Mouse (Mus musculus) urinary bladder, postnatal 10 days (tissue): ENCODE data around the gene Ctdnep1.

ENCODE experiments used
- DNase-seq: peaks from one replicate; pipeline ENCODE4 v3.0.0; 2022; ENCODE audit warnings: low spot score

The Ctdnep1 gene

DNA sequence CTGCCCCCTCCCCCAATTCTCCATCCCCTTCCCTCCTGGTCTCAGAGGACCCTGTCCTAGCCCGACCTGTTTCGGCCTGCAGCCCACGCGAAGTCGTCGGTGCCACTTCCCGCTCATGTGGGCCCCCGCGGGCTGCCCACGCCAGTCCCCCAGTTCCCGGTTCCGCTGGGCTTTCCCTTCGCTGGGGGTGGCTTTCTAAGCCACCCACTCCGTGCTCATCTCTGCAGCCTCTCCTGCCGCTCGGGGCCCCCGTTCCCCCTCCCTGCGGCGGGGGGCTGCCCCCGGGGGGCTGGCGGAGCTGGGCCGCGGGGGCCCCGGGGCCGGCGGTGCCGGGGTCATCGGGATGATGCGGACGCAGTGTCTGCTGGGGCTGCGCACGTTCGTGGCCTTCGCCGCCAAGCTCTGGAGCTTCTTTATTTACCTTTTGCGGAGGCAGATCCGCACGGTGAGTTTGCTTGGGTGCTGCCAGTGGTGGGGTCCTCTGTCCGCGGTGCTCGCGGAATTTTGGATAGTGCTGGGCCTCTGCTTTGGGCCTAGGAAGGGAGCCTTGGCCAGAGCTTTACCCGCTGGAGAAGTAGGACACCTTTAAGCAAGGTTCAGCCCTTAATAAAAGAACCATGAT is at the start of gene Ctdnep1:
Gene Ctdnep1 (plus strand): TSS at position 16 of the 622 bp plus-strand sequence.
- no peak for DNase-seq

- no peak for DNase-seq
Observed at GRCm38 (mm10) chr11:69931769-69932168, 49.2 kb upstream of the Ctdnep1 start.

DNA sequence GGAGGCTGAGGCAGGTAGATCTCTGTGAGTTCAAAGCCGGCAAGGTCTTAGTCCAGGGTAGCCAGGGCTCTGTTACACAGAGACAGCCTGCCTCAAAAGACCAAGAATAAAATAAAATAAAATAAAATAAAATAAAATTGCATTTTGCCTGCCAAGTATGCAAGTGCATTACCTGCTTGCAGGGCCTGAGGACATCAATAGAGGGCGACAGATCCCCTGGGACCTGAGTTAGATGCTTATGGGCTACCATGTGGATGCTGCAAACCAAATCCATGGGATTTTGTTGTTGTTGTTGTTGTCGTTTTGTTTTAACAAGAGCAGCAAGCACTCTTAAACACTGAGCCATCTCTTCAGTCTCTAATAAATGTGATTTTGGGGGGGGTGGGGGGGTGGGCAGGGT is 48.7 kb upstream of the Ctdnep1 start:
- DNase-seq, result no peak

- DNase-seq, result no peak
Observed at GRCm38 (mm10) chr11:69933066-69933465, 47.9 kb upstream of the Ctdnep1 start.

- peak; percentile 86 for DNase-seq
Observed at GRCm38 (mm10) chr11:69934169-69934568, 46.8 kb upstream of the Ctdnep1 start.

DNA sequence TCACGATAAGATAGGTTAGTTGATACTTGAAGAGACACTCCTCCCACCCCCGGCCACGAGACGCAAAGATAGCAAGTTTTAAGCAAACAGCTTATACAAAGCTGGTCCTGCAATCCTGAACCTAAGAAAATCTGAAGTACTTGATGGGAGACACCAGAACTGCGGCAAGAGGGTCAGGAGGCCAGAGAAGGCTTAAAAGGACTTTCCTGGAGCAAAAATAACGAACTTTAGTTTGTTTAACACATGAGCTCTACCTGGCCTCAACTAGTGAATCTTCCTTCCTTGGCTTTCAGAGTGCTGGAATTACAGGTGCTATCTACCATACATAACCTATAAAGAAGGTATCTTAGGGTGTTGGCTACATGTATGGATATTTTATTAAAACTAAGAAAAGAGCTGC is 46.3 kb upstream of the Ctdnep1 start:
- no peak for DNase-seq

GRCm38 (mm10) chr11:69935137-69935879 is 45.6 kb upstream of the Ctdnep1 start, which contains the start of gene Ybx2:
Gene Ybx2 (plus strand): TSS chr11:69935796.
- no peak for DNase-seq

- no peak for DNase-seq
Observed at GRCm38 (mm10) chr11:69936156-69936555, 44.8 kb upstream of the Ctdnep1 start.

DNA sequence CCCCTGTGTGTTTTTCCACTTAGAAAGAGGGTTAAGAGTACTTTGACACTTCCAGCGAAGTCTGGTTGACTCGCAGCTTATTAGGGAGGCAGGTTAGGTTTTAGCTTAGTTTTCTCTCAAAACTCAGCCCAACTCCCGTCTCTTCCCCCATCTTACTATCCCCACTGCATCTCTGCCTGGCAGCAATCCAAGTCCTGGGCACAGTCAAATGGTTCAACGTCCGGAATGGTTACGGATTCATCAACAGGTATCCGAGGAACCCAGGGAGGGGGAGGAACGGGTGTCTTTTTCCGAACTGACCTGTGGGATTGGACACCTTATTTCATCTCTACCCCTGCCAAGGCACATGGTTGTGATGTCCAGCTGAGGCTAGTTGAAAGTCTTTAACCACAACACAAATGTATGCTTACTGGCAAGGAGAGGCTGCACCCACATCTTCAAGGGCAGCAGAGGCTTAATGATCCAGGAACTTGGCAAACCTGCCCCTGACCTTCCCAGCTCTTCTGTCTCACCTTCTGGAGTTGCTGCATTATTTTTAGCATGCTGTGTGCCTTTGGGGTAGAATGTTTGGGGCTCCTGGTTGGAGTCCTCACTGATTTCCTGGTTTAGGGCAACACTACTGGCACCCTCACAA is 44.1 kb upstream of the Ctdnep1 start:
- DNase-seq, result no peak

GRCm38 (mm10) chr11:69937385-69937784 is 43.6 kb upstream of the Ctdnep1 start:
- no peak for DNase-seq

GRCm38 (mm10) chr11:69937834-69938233 is 43.1 kb upstream of the Ctdnep1 start:
- DNase-seq, result no peak

DNA sequence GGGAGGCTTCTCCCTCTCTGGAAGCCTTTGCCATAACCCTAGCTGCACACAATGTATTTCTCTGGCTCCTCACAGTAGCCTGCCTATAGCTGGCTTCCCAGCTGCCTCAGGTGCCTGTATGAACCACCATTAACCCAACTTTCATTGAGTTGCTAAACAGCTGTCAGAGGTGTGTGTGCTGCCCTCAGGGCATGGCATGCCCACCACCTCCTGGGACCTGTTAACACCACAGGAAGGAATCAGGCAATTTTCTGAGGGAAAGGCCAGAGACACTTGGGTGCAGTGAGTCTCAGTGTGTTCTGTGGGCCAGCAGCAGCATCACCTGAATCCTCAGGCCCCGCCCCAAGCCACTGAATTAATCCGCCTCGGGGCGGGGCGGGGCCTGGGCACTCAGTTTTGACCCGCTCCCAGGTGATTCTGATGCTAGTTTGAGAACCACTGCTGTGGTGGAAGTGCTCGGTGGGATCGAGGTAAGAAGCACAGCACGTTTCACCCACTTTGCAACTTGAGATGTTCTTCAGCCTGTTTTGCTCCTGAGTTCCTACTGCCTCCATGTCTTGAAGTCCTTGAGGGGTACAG is 42.5 kb upstream of the Ctdnep1 start:
- no peak for DNase-seq

- DNase-seq, result no peak
Observed at GRCm38 (mm10) chr11:69939181-69939580, 41.8 kb upstream of the Ctdnep1 start.

- no peak for DNase-seq
Observed at GRCm38 (mm10) chr11:69939731-69940130, 41.2 kb upstream of the Ctdnep1 start.

DNA sequence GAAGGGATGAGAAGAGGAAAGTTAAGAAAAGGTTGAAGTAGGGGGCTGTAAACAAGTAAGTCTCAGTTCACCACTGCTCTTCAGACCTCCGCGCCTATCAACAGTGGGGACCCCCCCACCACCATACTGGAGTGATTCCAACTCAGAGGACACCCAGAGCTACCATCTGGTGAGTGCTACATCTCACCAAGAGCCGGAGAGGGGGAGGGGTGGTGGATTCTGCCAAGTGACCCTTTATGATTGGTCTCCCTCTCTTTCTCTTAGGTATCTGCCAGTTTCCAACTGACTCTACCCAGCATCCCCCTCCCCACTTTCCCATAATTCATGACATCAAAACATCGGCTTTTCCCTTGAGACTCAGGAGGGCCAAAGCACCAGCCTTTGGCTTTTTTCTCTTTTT is 40.0 kb upstream of the Ctdnep1 start:
- no peak for DNase-seq

GRCm38 (mm10) chr11:69945216-69945615 is 35.7 kb upstream of the Ctdnep1 start:
- DNase-seq, result no peak

DNA sequence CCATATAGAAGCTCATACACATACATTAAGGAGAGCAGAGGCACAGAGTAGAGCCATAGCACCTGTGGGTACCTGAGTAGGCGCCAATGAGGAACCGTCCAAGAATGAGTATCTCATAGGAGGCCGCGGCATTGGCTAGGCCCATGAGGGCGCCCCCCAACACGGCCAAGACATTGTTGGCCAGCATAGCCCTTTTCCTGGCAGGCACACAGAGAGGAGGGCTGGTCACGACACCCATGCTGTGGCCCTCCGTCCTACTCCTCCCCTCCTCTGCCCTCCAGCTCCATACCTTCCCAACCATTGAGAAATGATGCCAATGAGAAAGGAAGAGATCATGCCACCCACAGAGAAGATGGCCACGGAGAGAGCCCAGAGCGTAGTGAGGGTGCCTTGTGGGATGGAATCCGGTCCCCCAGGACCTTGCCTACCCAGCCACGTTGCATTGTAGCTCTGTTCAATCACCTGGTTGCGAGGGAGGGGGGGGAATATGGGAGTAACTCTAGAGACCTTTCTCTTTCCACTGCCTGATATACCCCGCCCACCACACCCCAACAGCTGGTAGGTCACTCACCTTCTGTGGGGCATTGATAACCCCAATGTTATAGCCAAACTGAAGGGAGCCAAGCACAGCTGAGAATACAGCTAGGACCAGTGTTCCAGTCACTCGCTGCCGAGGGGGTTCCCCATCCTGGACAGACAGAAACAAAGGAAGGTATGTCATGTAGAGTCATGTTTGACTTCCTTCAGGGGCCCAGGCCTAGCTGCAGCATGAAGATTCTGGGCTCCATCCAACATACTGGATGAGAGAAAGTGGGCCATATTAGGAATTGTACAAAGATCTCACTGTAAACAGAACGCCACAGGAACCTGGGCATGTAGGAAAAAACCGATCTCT is 34.7 kb upstream of the Ctdnep1 start:
- DNase-seq, result no peak

DNA sequence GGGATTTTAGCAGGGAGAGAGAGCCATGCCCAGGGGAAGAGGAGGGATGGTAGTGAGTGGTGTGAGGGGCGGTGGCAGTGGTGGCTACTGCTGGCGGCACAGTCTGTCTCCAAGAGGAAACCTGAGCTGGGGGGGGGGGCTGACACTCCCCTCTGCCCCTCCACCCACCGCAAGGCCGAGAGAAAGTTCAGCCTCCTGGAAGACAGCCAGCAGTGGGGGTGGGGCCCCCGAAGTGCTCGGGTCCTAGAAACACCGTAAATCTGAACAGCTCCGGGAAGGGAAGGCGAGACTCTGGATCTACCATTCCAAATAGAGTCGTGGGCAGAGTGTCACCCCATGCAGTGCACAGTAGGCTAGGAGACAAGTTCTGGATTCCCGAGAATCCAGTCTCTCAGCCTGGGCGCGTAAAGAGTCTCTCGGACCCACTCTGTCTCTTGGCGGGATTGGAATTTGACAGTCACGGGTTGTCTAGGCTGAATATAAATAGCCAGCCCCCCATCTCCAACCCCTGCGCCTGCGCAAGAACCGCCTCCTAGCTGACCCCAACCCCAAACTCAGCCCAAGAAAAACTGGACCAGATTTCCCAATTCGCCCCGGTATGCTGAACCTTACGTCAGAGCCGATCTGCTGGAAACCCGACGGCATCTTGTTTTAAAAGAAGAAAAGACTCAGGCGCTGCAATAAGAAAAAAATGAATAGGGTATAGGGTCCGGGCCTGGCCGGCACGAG is 33.5 kb upstream of the Ctdnep1 start:
- no peak for DNase-seq

GRCm38 (mm10) chr11:69948066-69948762 is 32.7 kb upstream of the Ctdnep1 start, which contains the start of gene Slc2a4:
Gene Slc2a4 (minus strand): TSS chr11:69948188.
- DNase-seq, result peak; percentile 82

DNA sequence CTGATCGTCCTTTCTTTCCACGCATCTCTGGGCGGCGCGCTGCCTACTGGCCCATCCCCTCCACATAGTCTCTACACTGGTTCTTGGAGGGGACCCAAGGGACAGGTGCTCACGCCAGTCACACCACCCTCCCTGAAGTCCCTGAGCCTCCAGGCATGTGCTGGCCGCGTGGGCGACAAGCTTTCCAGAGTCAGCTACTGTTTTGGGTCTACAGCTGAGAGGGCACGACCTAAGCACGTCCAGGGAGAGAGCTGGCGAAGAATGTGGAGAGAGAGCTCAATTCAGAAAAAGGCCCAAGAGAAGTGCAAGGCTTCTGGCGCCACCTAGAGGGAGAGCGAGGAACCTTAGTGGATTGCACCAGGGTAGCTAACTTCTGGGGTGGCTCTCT is 32.2 kb upstream of the Ctdnep1 start:
- peak; percentile 55 for DNase-seq
